Mouse (Mus musculus): ENCODE results near the gene Thy1.

GRCm38 (mm10) chr9:44096536-44096935 is 53.4 kb downstream of the Thy1 start:
- TF ChIP-seq CTCF (IDR thresholded peaks at IDR 0.05; ENCODE audit: low read depth, low read length) = no peak
- TF ChIP-seq POLR2A (IDR thresholded peaks at IDR 0.05; ENCODE audit: borderline replicate concordance, low read depth, low read length) = no peak

Data from bone marrow macrophage, adult 2 months (primary cell).